Mouse (Mus musculus) embryonic facial prominence, embryonic 14.5 days (tissue): ENCODE measurements around the gene Cers5. TPM values are rescaled to one million over a fixed set of nuclear protein-coding genes. Genes with fewer than 3 reads are reported as not detected.

Source experiments
- ATAC-seq: fragments of 200-750 bp; cut with Nextera tagmentation; 2 replicates; pipeline ENCODE4 v1.8.0; 2017; ENCODE audit warnings: low read depth, moderate number of reproducible peaks, moderate TSS enrichment
- DNase-seq: peaks from one replicate; pipeline ENCODE4 v3.0.0-alpha.2; 2015; ENCODE audit warnings: low spot score
- H3K27ac ChIP-seq: fragments of 300-500 bp; sonication (generic); replicated peaks from 2 replicates; pipeline ENCODE4 v1.5.1; 2014; ENCODE audit warnings: low read depth, mild to moderate bottlenecking, low read length, moderate library complexity
- H3K27me3 ChIP-seq: fragments of 300-500 bp; sonication (generic); replicated peaks from 2 replicates; pipeline ENCODE4 v1.6.1; 2014; ENCODE audit warnings: low read length; ENCODE audit not compliant: control insufficient read depth, insufficient read depth
- H3K36me3 ChIP-seq: fragments of 300-500 bp; sonication (generic); 2 replicates; pipeline ENCODE4 v1.6.1; 2014; ENCODE audit warnings: low read length, mixed read lengths; ENCODE audit not compliant: control insufficient read depth, insufficient read depth
- H3K4me1 ChIP-seq: fragments of 300-500 bp; sonication (generic); 2 replicates; pipeline ENCODE4 v1.6.1; 2014; ENCODE audit warnings: antibody characterized with exemption, low read length; ENCODE audit not compliant: control insufficient read depth, insufficient read depth
- H3K4me2 ChIP-seq: fragments of 300-500 bp; sonication (generic); 2 replicates; pipeline ENCODE4 v1.6.1; 2014; ENCODE audit warnings: low read depth, mild to moderate bottlenecking, low read length, moderate library complexity, mixed read lengths
- H3K4me3 ChIP-seq: fragments of 300-500 bp; sonication (generic); 2 replicates; pipeline ENCODE4 v1.5.1; 2014; ENCODE audit warnings: low read depth, mild to moderate bottlenecking, low read length
- H3K9ac ChIP-seq: fragments of 300-500 bp; sonication (generic); 2 replicates; pipeline ENCODE4 v1.6.1; 2014; ENCODE audit warnings: low read depth, mild to moderate bottlenecking, low read length, moderate library complexity, mixed read lengths
- H3K9me3 ChIP-seq: fragments of 300-500 bp; sonication (generic); 2 replicates; pipeline ENCODE4 v1.6.1; 2016; ENCODE audit warnings: low read length; ENCODE audit not compliant: control insufficient read depth
- WGBS: fragments of 180-500 bp; shearing (Covaris S2); extraction: QIAGEN DNeasy Blood & Tissue Kit; methylation state at CpG from one replicate; pipeline ENCODE4 v1.1.7; 2014; 5-methylcytosine and 5-hydroxymethylcytosine counted together
- polyA plus RNA-seq: library from polyadenylated mRNA; unstranded; fragments of >200 nt; fragmentation: Nextera tagmentation; extraction: Ambion mirVana; gene quantifications from 2 replicates; pipeline ENCODE4 v1.2.1, GENCODE M21; 2014

Gene Cers5
- polyA plus RNA-seq, 1 experiment from 2014 or later = 70.3 TPM

- peak; percentile 96 for ATAC-seq
- 1% methylated on average over 47 of the region's 68 CpGs for WGBS
- DNase-seq = peak; percentile 100
- H3K4me1 ChIP-seq = peaks cover 12% of the 10 kb centered on the region
- H3K9ac ChIP-seq = peak within 1 kb of the TSS; percentile 95
- H3K4me3 ChIP-seq = peak within 1 kb of the TSS; percentile 98
- H3K9me3 ChIP-seq = 0 out of 2 replicates have a peak, but pooled peaks cover 6% of the 10 kb centered on the region
- no peaks in the 10 kb centered on the region for H3K27me3 ChIP-seq
- H3K27ac ChIP-seq = peak within 1 kb of the TSS; percentile 86
- peaks cover 28% of the 10 kb centered on the region for H3K36me3 ChIP-seq
- peak within 1 kb of the TSS; percentile 74 for H3K4me2 ChIP-seq
Measured at GRCm38 (mm10) chr15:99725341-99726155, 47.1 kb downstream of the Cers5 start, which contains the start of gene Cox14. Cox14 (plus strand) TSS chr15:99725618.

DNA sequence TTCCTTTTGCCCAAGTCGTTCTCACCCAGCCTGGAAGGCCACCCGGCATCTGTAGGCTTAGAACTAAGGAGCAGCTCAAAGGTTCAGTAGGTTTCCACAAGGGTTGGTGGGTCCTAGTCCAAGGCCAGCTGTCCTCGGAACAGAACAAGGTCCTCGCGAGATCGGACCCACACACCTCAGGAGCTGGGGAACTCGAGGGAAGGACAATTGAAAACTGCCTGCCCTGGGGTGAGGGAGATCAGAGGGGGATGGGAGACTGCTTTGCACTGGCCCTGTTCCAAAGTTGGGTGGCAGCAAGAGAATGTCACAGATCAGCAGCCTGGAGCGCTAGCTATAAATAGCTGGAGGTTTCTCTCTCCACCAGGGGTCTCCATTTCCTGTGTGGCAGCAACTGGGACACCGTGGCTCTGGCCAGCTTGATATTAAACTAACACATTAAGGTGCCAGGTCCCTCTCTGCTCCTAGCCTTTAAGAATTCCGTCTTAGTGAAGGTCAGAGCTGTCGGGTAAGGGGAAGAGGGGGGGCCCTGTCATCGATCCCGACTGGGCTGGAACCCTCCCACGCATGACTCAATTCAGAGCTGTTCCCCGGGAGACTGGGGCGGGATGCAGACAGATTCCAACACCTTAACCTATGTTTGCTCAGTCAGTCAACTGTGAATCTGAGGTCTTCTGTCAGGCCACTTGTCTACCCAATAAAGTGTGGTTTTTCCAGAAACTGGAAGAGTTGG is 48.2 kb downstream of the Cers5 start:
- Histone ChIP-seq H3K9ac (peak overlapping the region; percentile 51; the same call in 1 of the 2 replicates), H3K4me1 (peaks cover 12% of the 10 kb centered on the region), H3K4me3 (peak overlapping the region; percentile 98), H3K27ac (peak overlapping the region; percentile 28), H3K36me3 (peaks cover 25% of the 10 kb centered on the region), H3K27me3 (no peaks in the 10 kb centered on the region), H3K9me3 (0 out of 2 replicates have a peak, but pooled peaks cover 6% of the 10 kb centered on the region), H3K4me2 (peak overlapping the region; percentile 63)
- DNase-seq = peak; percentile 89
- WGBS = 7% methylated on average over 16 of the region's 16 CpGs
- ATAC-seq = 0 out of 2 replicates have a peak, but pooled peaks have one; percentile 14

- 18% methylated on average over 11 of the region's 11 CpGs for WGBS
- DNase-seq (peak; percentile 49), ATAC-seq (no peak)
- Histone ChIP-seq H3K27ac (peak overlapping the region; percentile 28), H3K4me2 (peak overlapping the region; percentile 63), H3K27me3 (no peaks in the 10 kb centered on the region), H3K36me3 (peaks cover 19% of the 10 kb centered on the region), H3K4me1 (peaks cover 12% of the 10 kb centered on the region), H3K4me3 (no peak overlapping the region), H3K9me3 (0 out of 2 replicates have a peak, but pooled peaks cover under 1% of the 10 kb centered on the region), H3K9ac (no peak overlapping the region)
Measured at GRCm38 (mm10) chr15:99723515-99724291, 49.0 kb downstream of the Cers5 start.

- Histone ChIP-seq H3K27me3 (no peaks in the 10 kb centered on the region), H3K4me1 (peaks cover 12% of the 10 kb centered on the region), H3K36me3 (peaks cover 13% of the 10 kb centered on the region), H3K27ac (no peak overlapping the region), H3K4me2 (no peak overlapping the region), H3K9ac (no peak overlapping the region), H3K4me3 (no peak overlapping the region), H3K9me3 (no peaks in the 10 kb centered on the region)
- ATAC-seq = no peak
- DNase-seq = no peak
- WGBS = 44% methylated on average over 10 of the region's 10 CpGs
Measured at GRCm38 (mm10) chr15:99723120-99723514, 49.6 kb downstream of the Cers5 start.

GRCm38 (mm10) chr15:99721921-99722743 is 50.6 kb downstream of the Cers5 start:
- 80% methylated on average over 25 of the region's 25 CpGs for WGBS

GRCm38 (mm10) chr15:99719865-99720264 is 52.8 kb downstream of the Cers5 start:
- H3K9me3 ChIP-seq = no peaks in the 10 kb centered on the region
- H3K27me3 ChIP-seq = no peaks in the 10 kb centered on the region
- ATAC-seq (no peak), DNase-seq (no peak)
- H3K4me3 ChIP-seq = no peak overlapping the region
- H3K36me3 ChIP-seq = 0 out of 2 replicates have a peak, but pooled peaks cover 10% of the 10 kb centered on the region
- H3K4me1 ChIP-seq = peaks cover 8% of the 10 kb centered on the region; the same call in 1 of the 2 replicates
- 80% methylated on average over 8 of the region's 8 CpGs for WGBS
- H3K9ac ChIP-seq = no peak overlapping the region
- H3K4me2 ChIP-seq = no peak overlapping the region
- H3K27ac ChIP-seq = no peak overlapping the region

More at GRCm38 (mm10) chr15:99721921-99722743, 50.6 kb downstream of the Cers5 start:
- H3K36me3 ChIP-seq = 0 out of 2 replicates have a peak, but pooled peaks cover 4% of the 10 kb centered on the region
- H3K4me2 ChIP-seq = no peak overlapping the region
- H3K9ac ChIP-seq = no peak overlapping the region
- ATAC-seq (no peak), DNase-seq (no peak)
- peaks cover 12% of the 10 kb centered on the region for H3K4me1 ChIP-seq
- H3K27me3 ChIP-seq = no peaks in the 10 kb centered on the region
- H3K27ac ChIP-seq = no peak overlapping the region
- H3K9me3 ChIP-seq = no peaks in the 10 kb centered on the region
- H3K4me3 ChIP-seq = no peak overlapping the region

GRCm38 (mm10) chr15:99718461-99719021 is 54.1 kb downstream of the Cers5 start:
- no peak for ATAC-seq
- no peak for DNase-seq
- WGBS = 87% methylated on average over 9 of the region's 9 CpGs
- Histone ChIP-seq H3K27me3 (no peaks in the 10 kb centered on the region), H3K27ac (no peak overlapping the region), H3K4me3 (no peak overlapping the region), H3K9ac (no peak overlapping the region), H3K4me1 (peaks cover 4% of the 10 kb centered on the region; the same call in 1 of the 2 replicates), H3K36me3 (peaks cover 20% of the 10 kb centered on the region), H3K9me3 (no peaks in the 10 kb centered on the region), H3K4me2 (no peak overlapping the region)
